Mouse (Mus musculus): ENCODE measurements around the gene Ube2j1.

- no peak for TF ChIP-seq CTCF (IDR thresholded peaks at IDR 0.05; ENCODE audit: control insufficient read depth, insufficient read depth, insufficient read length)
- TF ChIP-seq CEBPB (IDR thresholded peaks at IDR 0.05; ENCODE audit: low read depth), result no peak
- no peak for TF ChIP-seq MYOG (IDR thresholded peaks at IDR 0.05; ENCODE audit: control insufficient read depth, extremely low read depth, insufficient read length)
Observed at GRCm38 (mm10) chr4:33067826-33068225, 36.6 kb downstream of the Ube2j1 start.
